In the genomic region with DNA sequence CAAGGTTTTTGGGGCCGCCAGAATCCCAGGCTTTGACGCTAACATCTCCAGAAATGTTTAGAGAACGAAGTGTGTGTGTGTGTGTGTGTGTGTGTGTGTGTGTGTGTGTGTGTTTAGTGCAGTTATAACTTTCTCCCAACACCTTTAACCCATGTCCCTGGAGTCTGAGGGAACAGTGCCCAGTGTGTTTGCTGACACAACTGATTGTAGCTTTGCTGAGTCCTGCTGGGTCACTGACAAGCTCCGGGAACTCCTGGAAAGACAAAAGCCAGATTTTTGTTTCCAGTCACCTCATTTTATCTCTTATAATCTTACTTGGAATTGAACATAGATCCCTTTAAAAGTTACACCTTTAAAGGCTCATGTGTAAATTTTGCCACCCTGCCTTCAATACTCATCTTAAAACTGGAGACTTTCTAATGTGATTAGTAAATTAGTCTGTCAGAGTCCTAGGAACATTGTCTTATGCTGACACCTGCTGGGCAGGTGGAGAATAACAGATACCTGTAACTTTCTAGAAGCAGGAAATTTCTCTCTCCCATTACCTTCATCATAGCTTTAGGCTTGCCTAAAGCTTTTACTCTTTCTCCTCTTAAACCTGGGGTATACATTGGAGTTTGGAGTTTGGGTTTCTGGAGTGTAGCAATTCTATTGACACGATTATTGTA, we compare ENCODE assay signal across 9 mouse cellular contexts. TPM values are rescaled to one million over a fixed set of nuclear protein-coding genes. Genes with fewer than 3 reads are reported as not detected.
DNase-seq lines count a peak whose midpoint lies in the region; ATAC-seq lines count a peak whose summit lies in the region.
"Had no signal": no experiment of that assay in that cellular context is flagged by ENCODE, and none has a peak within 500 bp of the region (broad histone marks: within the 10 kb centered on the region; RNA-seq: fewer than 3 reads in every experiment).

No protein-coding gene starts in this region.

- no peak overlapping the region for H3K27ac ChIP-seq in hindbrain, embryonic 11.5 days (ENCODE audit: low read depth, low read length)
- no peak overlapping the region for H3K27ac ChIP-seq in hindbrain, embryonic 13.5 days
- H3K27ac ChIP-seq in intestine, embryonic 15.5 days: no peak overlapping the region
- H3K27ac ChIP-seq: limb, embryonic 12.5 days had no signal

- H3K36me3 ChIP-seq in hindbrain, embryonic 11.5 days (ENCODE audit: control insufficient read depth, insufficient read depth, low read length): no peaks in the 10 kb centered on the region
- no peaks in the 10 kb centered on the region for H3K36me3 ChIP-seq in hindbrain, embryonic 13.5 days
- no peaks in the 10 kb centered on the region for H3K36me3 ChIP-seq in intestine, embryonic 15.5 days
- H3K36me3 ChIP-seq: limb, embryonic 12.5 days had no signal

- no peaks in the 10 kb centered on the region for H3K27me3 ChIP-seq in hindbrain, embryonic 11.5 days (ENCODE audit: control insufficient read depth, insufficient read depth, low read length)
- no peaks in the 10 kb centered on the region for H3K27me3 ChIP-seq in hindbrain, embryonic 13.5 days
- H3K27me3 ChIP-seq in intestine, embryonic 15.5 days (replicated peaks): 0 out of 2 replicates have a peak, but pooled peaks cover 3% of the 10 kb centered on the region

- WGBS in hindbrain, embryonic 11.5 days: 77% methylated on average over 5 of the region's 5 CpGs
- WGBS in hindbrain, embryonic 13.5 days: 75% methylated on average over 5 of the region's 5 CpGs
- WGBS in intestine, embryonic 15.5 days: 47% methylated on average over 5 of the region's 5 CpGs

- no peaks in the 10 kb centered on the region for H3K4me1 ChIP-seq in hindbrain, embryonic 11.5 days (replicated peaks; ENCODE audit: control insufficient read depth, insufficient read depth, low read length)
- no peaks in the 10 kb centered on the region for H3K4me1 ChIP-seq in hindbrain, embryonic 13.5 days (replicated peaks)
- no peaks in the 10 kb centered on the region for H3K4me1 ChIP-seq in intestine, embryonic 15.5 days (replicated peaks)
- H3K4me1 ChIP-seq: limb, embryonic 12.5 days had no signal

- H3K9ac ChIP-seq in hindbrain, embryonic 11.5 days (ENCODE audit: low read depth, low read length): no peak overlapping the region
- H3K9ac ChIP-seq in hindbrain, embryonic 13.5 days: no peak overlapping the region
- no peak overlapping the region for H3K9ac ChIP-seq in intestine, embryonic 15.5 days
- H3K9ac ChIP-seq: limb, embryonic 12.5 days had no signal

- H3K4me3 ChIP-seq in hindbrain, embryonic 11.5 days (ENCODE audit: low read depth, low read length): no peak overlapping the region
- H3K4me3 ChIP-seq in hindbrain, embryonic 13.5 days: no peak overlapping the region
- H3K4me3 ChIP-seq in intestine, embryonic 15.5 days (replicated peaks): no peak overlapping the region
- H3K4me3 ChIP-seq: limb, embryonic 12.5 days had no signal

- no peak overlapping the region for H3K4me2 ChIP-seq in hindbrain, embryonic 11.5 days (replicated peaks; ENCODE audit: low read depth, low read length)
- no peak overlapping the region for H3K4me2 ChIP-seq in hindbrain, embryonic 13.5 days
- H3K4me2 ChIP-seq in intestine, embryonic 15.5 days (replicated peaks): no peak overlapping the region
- H3K4me2 ChIP-seq: limb, embryonic 12.5 days had no signal

- no peak for ATAC-seq in hindbrain, embryonic 11.5 days (ENCODE audit: low FRiP score)
- ATAC-seq in hindbrain, embryonic 13.5 days (ENCODE audit: low FRiP score): no peak
- no peak for ATAC-seq in intestine, embryonic 15.5 days

- no peaks in the 10 kb centered on the region for H3K9me3 ChIP-seq in hindbrain, embryonic 11.5 days (ENCODE audit: control insufficient read depth, low read length)
- H3K9me3 ChIP-seq in hindbrain, embryonic 13.5 days: no peaks in the 10 kb centered on the region
- H3K9me3 ChIP-seq in intestine, embryonic 15.5 days: no peaks in the 10 kb centered on the region
- H3K9me3 ChIP-seq: limb, embryonic 12.5 days had no signal

- peak; percentile 39 for DNase-seq in hindbrain, embryonic 11.5 days (ENCODE audit: low spot score)
- DNase-seq in B cell, adult 2 months: peak; percentile 77 to 78
- DNase-seq in NIH3T3 (ENCODE audit: low read depth): peak; percentile 57
- peak; percentile 40 to 74 for DNase-seq in cerebellum, postnatal 25 days
- peak; percentile 29 for DNase-seq in layer of hippocampus, adult 9-10 months (ENCODE audit: low spot score)
- peak; percentile 58 for DNase-seq in retina, embryonic 14.5 days (ENCODE audit: low spot score)

RNA-seq across cellular contexts. Expression of a gene that starts 37.2 kb away (rescaled TPM):
- 1.5 and 1.6 TPM in 2 replicates for polyA plus RNA-seq in hindbrain, embryonic 11.5 days (2014; fragmentation: Nextera tagmentation; extraction: Ambion mirVana)
- 1.2 and 1.4 TPM in 2 replicates for polyA plus RNA-seq in hindbrain, embryonic 13.5 days (2015; fragmentation: Nextera tagmentation; extraction: Ambion mirVana)
- 2.1 and 2.3 TPM in 2 replicates for polyA plus RNA-seq in intestine, embryonic 15.5 days (2015; fragmentation: Nextera tagmentation; extraction: Ambion mirVana)
